14 mouse cellular contexts compared by ENCODE assay signal in the genomic region with DNA sequence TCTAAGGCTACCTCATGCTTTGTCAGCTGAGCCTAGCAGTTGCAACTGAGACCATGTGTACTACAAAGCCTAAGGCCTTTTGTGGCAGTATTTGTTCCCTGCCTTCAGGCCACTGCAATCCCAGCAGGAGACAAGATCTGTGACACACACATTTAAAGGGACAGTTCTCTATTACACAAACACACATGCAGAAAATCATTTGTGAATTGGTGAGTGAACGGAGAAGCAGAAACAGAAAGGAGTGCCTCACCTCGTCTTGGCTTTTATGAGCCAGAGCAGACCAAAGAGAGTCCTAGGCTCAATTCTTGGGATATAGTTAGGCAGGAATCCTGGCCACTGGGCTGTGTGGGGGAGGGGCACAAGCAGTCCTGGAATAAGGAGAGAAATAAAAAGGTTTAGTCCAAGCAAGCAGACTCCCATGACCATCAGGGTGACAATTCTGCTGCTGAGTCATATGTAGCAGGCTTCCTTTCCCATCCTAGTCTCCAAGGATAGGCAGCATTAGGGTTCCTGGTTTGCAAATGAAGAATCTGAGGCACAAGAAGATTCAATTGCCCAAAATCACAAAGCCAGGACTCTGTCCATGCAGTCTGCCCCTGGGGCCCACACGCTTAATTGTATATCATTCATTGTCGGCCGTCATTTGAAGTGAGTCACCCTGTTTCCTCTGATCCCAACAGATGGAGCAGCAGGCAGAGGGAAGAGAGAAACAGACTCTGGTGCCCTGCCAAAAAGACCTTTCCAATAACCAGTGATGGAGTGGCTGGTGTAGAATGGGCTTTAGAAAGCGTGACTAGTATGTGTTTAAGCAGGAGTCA. TPM values are rescaled to one million over a fixed set of nuclear protein-coding genes. Genes with fewer than 3 reads are reported as not detected.
DNase-seq lines count a peak whose midpoint lies in the region; ATAC-seq lines count a peak whose summit lies in the region.
"Had no signal": no experiment of that assay in that cellular context is flagged by ENCODE, and none has a peak within 500 bp of the region (broad histone marks: within the 10 kb centered on the region; RNA-seq: fewer than 3 reads in every experiment).

No protein-coding gene starts in this region.

- peak overlapping the region; percentile 72 for H3K27ac ChIP-seq in hindbrain, embryonic 12.5 days
- no peak overlapping the region for H3K27ac ChIP-seq in neural tube, embryonic 12.5 days
- H3K27ac ChIP-seq: stomach, embryonic 15.5 days had no signal

- peak; percentile 80 for ATAC-seq in hindbrain, embryonic 12.5 days (ENCODE audit: low FRiP score)
- peak; percentile 84 for ATAC-seq in neural tube, embryonic 12.5 days (ENCODE audit: low FRiP score, low read depth)

- no peaks in the 10 kb centered on the region for H3K9me3 ChIP-seq in hindbrain, embryonic 12.5 days (replicated peaks)
- no peaks in the 10 kb centered on the region for H3K9me3 ChIP-seq in neural tube, embryonic 12.5 days
- H3K9me3 ChIP-seq: stomach, embryonic 15.5 days had no signal

- no peak overlapping the region for H3K9ac ChIP-seq in hindbrain, embryonic 12.5 days
- H3K9ac ChIP-seq in neural tube, embryonic 12.5 days: no peak overlapping the region
- H3K9ac ChIP-seq: lung, embryonic 14.5 days; stomach, embryonic 15.5 days had no signal

- H3K27me3 ChIP-seq in hindbrain, embryonic 12.5 days: no peaks in the 10 kb centered on the region
- no peaks in the 10 kb centered on the region for H3K27me3 ChIP-seq in neural tube, embryonic 12.5 days (replicated peaks)
- H3K27me3 ChIP-seq: stomach, embryonic 15.5 days had no signal

- DNase-seq in adrenal gland, adult 8-10 months: peak; percentile 8
- no peak for DNase-seq in adrenal gland, postnatal 25 days
- peak; percentile 53 to 69 for DNase-seq in cerebellum, postnatal 36 days
- DNase-seq in lung, postnatal 4 days: no peak
- no peak for DNase-seq in left cerebral cortex, adult 8-10 months (ENCODE audit: low spot score in 2 of 2)
- no peak for DNase-seq in kidney, adult 8-10 months
- DNase-seq: gastrocnemius, postnatal 25 days; heart, postnatal 36 days; lung, embryonic 14.5 days had no signal

- H3K4me3 ChIP-seq in hindbrain, embryonic 12.5 days: no peak overlapping the region
- H3K4me3 ChIP-seq in neural tube, embryonic 12.5 days: no peak overlapping the region
- H3K4me3 ChIP-seq: stomach, embryonic 15.5 days had no signal

- no peak overlapping the region for H3K4me2 ChIP-seq in hindbrain, embryonic 12.5 days (replicated peaks)
- H3K4me2 ChIP-seq in neural tube, embryonic 12.5 days (replicated peaks): 0 out of 2 replicates have a peak overlapping the region, but pooled peaks have one; percentile 7
- H3K4me2 ChIP-seq: lung, embryonic 14.5 days; stomach, embryonic 15.5 days had no signal

- 26% methylated on average over 6 of the region's 6 CpGs for WGBS in hindbrain, embryonic 12.5 days
- 15% methylated on average over 6 of the region's 6 CpGs for WGBS in neural tube, embryonic 12.5 days

- peaks cover 21% of the 10 kb centered on the region for H3K4me1 ChIP-seq in hindbrain, embryonic 12.5 days
- peaks cover 24% of the 10 kb centered on the region; the same call in 1 of the 2 replicates for H3K4me1 ChIP-seq in neural tube, embryonic 12.5 days
- H3K4me1 ChIP-seq: stomach, embryonic 15.5 days had no signal

- H3K36me3 ChIP-seq in hindbrain, embryonic 12.5 days: no peaks in the 10 kb centered on the region
- H3K36me3 ChIP-seq in neural tube, embryonic 12.5 days: no peaks in the 10 kb centered on the region
- H3K36me3 ChIP-seq: stomach, embryonic 15.5 days had no signal

RNA-seq across cellular contexts. Expression of gene Gm4792, which starts 3.4 kb away (rescaled TPM):
- not detected for total RNA-seq in adrenal gland, adult 8-10 months (2022)
- not detected in 2 replicates for total RNA-seq in adrenal gland, postnatal 25 days (2021)
- 0.52 and 0.67 TPM in 2 replicates for polyA plus RNA-seq in hindbrain, embryonic 12.5 days (2016; fragmentation: Nextera tagmentation; extraction: Ambion mirVana)
- polyA plus RNA-seq in neural tube, embryonic 12.5 days (2016; fragmentation: Nextera tagmentation; extraction: Ambion mirVana): 0.27 TPM in 2 replicates
- total RNA-seq in left cerebral cortex, adult 8-10 months (2022): not detected
- total RNA-seq: gastrocnemius, postnatal 25 days; heart, postnatal 36 days; layer of hippocampus, adult 8-10 months had no signal
- polyA plus RNA-seq: cortical plate, adult 2 months; lung, embryonic 14.5 days; stomach, embryonic 15.5 days had no signal

RNA-seq across cellular contexts. Expression of gene Tmcc3, which starts 16.6 kb away (rescaled TPM):
- total RNA-seq in adrenal gland, adult 8-10 months (2022): 10 to 100 TPM; 12.4 to 22.2 (median 15.1) TPM
- 13.2 and 13.6 TPM in 2 replicates for total RNA-seq in adrenal gland, postnatal 25 days (2021)
- polyA plus RNA-seq in hindbrain, embryonic 12.5 days (2016; fragmentation: Nextera tagmentation; extraction: Ambion mirVana): 6.1 and 6.8 TPM in 2 replicates
- 7.6 and 8.8 TPM in 2 replicates for polyA plus RNA-seq in neural tube, embryonic 12.5 days (2016; fragmentation: Nextera tagmentation; extraction: Ambion mirVana)
- total RNA-seq in left cerebral cortex, adult 8-10 months (2022): 10 to 100 TPM; 37.5 to 45.6 (median 39.7) TPM

Comparison
In these comparisons a context has a peak if more than half of its experiments do, and no peak if none do; other contexts are left out.
1. DNase-seq: peak in adrenal gland, adult 8-10 months (single experiment) and cerebellum, postnatal 36 days (2 of 2); none in adrenal gland, postnatal 25 days (single experiment), lung, postnatal 4 days (0 of 2), left cerebral cortex, adult 8-10 months (0 of 2) and kidney, adult 8-10 months (0 of 2).